Mouse (Mus musculus): ENCODE data around the gene Lrwd1. TPM values are rescaled to one million over a fixed set of nuclear protein-coding genes. Genes with fewer than 3 reads are reported as not detected.

Gene Lrwd1
- polyA plus RNA-seq (2012; rRNA removed; ENCODE audit: low replicate concordance), result 30.5 and 45.7 TPM in 2 replicates

GRCm38 (mm10) chr5:136135571-136136291 is at the start of gene Lrwd1, which contains the start of gene Alkbh4:
Gene Lrwd1 (minus strand): TSS chr5:136136074.
Gene Alkbh4 (plus strand): TSS chr5:136136146.

GRCm38 (mm10) chr5:136170512-136171362 is 34.9 kb upstream of the Lrwd1 start, which contains the start of gene Orai2:
Gene Orai2 (minus strand): TSS chr5:136170713.

GRCm38 (mm10) chr5:136115891-136116783 is 19.7 kb downstream of the Lrwd1 start, which contains the start of gene Polr2j:
Gene Polr2j (plus strand): TSS chr5:136116631.

GRCm38 (mm10) chr5:136083669-136084107 is 52.2 kb downstream of the Lrwd1 start, which contains the start of gene Rasa4:
Gene Rasa4 (plus strand): TSS chr5:136083916.

Other genes with a start within 250 kb of the Lrwd1 start
- gene Hspb1, start 248.2 kb downstream of the Lrwd1 start, polyA plus RNA-seq (2012; rRNA removed; ENCODE audit: low replicate concordance), result 278 and 369 TPM in 2 replicates
- gene Ywhag, start 201.5 kb downstream of the Lrwd1 start, polyA plus RNA-seq (2012; rRNA removed; ENCODE audit: low replicate concordance), result 172 and 216 TPM in 2 replicates
- gene Ssc4d, start 161.5 kb downstream of the Lrwd1 start, polyA plus RNA-seq (2012; rRNA removed; ENCODE audit: low replicate concordance), result 8.7 and 11.4 TPM in 2 replicates
- gene Zp3, start 156.0 kb downstream of the Lrwd1 start, polyA plus RNA-seq (2012; rRNA removed; ENCODE audit: low replicate concordance), result not detected in 2 replicates
- 42.7 and 70.4 TPM in 2 replicates for gene Dtx2, start 141.3 kb downstream of the Lrwd1 start, polyA plus RNA-seq (2012; rRNA removed; ENCODE audit: low replicate concordance)
- 0.10 TPM in 1 of 2 replicates, not detected in the other for gene Upk3b, start 97.6 kb downstream of the Lrwd1 start, polyA plus RNA-seq (2012; rRNA removed; ENCODE audit: low replicate concordance)
- not detected in 2 replicates for gene Upk3bl, start 81.6 kb downstream of the Lrwd1 start, polyA plus RNA-seq (2012; rRNA removed; ENCODE audit: low replicate concordance)
- 33.3 and 41.5 TPM in 2 replicates for gene Rasa4, start 52.2 kb downstream of the Lrwd1 start, polyA plus RNA-seq (2012; rRNA removed; ENCODE audit: low replicate concordance)
- gene Polr2j, start 19.4 kb downstream of the Lrwd1 start, polyA plus RNA-seq (2012; rRNA removed; ENCODE audit: low replicate concordance), result 32.0 and 57.2 TPM in 2 replicates
- 22.8 and 32.0 TPM in 2 replicates for gene Alkbh4, start 72 bp upstream of the Lrwd1 start, polyA plus RNA-seq (2012; rRNA removed; ENCODE audit: low replicate concordance)
- 57.2 and 121 TPM in 2 replicates for gene Orai2, start 34.6 kb upstream of the Lrwd1 start, polyA plus RNA-seq (2012; rRNA removed; ENCODE audit: low replicate concordance)
- 6.7 and 9.3 TPM in 2 replicates for gene Prkrip1, start 62.9 kb upstream of the Lrwd1 start, polyA plus RNA-seq (2012; rRNA removed; ENCODE audit: low replicate concordance)
- 81.9 and 132 TPM in 2 replicates for gene Sh2b2, start 110.5 kb upstream of the Lrwd1 start, polyA plus RNA-seq (2012; rRNA removed; ENCODE audit: low replicate concordance)

Data from mammary gland, adult 2 months (tissue).